Mouse (Mus musculus) gastrocnemius, postnatal 14 days (tissue): ENCODE results near the gene Col7a1. TPM values are rescaled to one million over a fixed set of nuclear protein-coding genes. Genes with fewer than 3 reads are reported as not detected.

Source experiments
- DNase-seq: peaks from one replicate; pipeline ENCODE4 v3.0.0; 2021; ENCODE audit warnings: mixed read lengths
- intact Hi-C: fragments of 180-260 bp; cut with DNase I; formaldehyde crosslinking; loops from one replicate; pipeline ENCODE4 v1.15.1; 2025; ENCODE audit warnings: low total_unique reads
- total RNA-seq, 2 experiments: library from RNA; stranded (reverse); gene quantifications; 2 replicates each; pipeline ENCODE4 v1.2.3; 2021

Col7a1 gene
- total RNA-seq, 2 experiments from 2014 or later, result 2.7 to 3.7 TPM

DNA sequence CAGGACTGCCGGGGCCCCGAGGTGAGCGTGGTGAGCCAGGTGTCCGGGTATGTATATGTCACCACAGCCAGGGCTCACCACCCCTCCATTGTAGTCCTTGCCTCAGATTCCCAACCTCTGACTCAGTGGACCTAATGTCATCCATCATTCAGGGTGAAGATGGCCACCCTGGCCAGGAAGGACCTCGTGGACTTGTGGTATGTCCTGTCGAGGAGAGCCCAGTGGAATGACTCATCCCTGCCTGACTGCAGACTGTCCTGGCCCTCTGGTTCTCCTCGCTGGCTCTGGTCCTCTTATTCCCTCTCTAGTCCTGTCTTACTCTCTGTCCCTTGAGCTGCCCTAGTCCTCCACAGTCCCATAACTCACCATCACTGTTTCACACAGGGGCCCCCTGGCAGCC is 24.6 kb downstream of the Col7a1 start:
- intact Hi-C loops, result no loop called here
- DNase-seq, result no peak

DNA sequence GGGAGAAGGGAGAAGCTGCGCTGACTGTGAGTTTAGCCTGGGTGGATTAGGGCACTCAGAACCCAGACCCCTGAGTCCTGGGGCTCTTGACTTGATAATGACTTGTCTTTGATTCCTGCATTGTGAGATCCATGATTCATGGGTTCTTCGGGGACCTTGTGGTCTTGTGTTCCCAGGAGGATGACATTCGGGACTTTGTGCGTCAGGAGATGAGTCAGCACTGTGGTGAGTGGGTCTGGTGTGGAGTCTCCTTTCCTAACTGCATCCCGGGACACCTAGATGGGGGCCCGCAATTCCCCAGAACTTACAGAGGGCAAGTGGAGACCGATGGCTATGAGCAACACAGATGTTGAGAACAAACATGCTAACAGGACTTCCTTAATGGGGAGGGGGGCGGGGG is 29.1 kb downstream of the Col7a1 start:
- intact Hi-C loops, result no loop called here
- no peak for DNase-seq

DNA sequence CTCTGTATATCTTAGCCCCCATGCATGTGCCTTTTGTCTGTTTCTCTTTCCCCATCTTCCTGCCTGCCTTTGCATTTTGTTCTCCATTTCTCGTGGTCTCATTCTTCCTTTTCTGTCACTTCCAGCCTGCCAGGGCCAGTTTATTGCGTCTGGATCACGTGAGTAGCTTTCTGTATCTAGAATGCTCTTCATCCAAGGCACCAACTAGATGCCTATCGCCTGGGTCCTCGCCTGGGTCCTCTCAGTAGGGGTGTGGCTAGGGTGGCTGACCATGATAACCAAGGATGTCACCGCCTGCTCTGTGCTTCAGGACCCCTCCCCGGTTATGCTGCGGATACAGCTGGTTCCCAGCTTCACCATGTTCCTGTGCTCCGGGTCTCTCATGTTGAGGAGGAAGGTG is 29.8 kb downstream of the Col7a1 start:
- intact Hi-C loops, result no loop called here
- DNase-seq, result no peak

DNA sequence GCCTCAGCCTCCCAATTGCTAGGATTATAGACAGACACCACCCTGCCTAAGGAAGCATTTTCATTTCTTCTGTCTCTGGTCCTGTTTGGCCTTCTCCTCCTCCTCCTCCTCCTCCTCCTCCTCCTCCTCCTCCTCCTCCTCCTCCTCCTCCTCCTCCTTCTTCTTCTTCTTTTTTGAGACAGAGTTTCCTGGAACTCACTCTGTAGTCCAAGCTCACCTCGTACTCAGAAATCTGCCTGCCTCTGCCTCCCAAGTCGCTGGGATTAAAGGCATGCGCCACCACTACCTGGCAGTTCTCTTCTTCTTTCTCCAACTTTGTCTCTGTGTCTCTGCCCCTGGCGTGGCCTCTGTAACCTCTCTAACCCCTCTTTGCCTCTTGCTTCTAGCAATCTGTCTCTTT is 32.3 kb downstream of the Col7a1 start, which contains the start of gene Ucn2:
Gene Ucn2, plus strand, starts transcription at position 301 of the 400 bp plus-strand sequence.
- intact Hi-C loops, result no loop called here
- no peak for DNase-seq

DNA sequence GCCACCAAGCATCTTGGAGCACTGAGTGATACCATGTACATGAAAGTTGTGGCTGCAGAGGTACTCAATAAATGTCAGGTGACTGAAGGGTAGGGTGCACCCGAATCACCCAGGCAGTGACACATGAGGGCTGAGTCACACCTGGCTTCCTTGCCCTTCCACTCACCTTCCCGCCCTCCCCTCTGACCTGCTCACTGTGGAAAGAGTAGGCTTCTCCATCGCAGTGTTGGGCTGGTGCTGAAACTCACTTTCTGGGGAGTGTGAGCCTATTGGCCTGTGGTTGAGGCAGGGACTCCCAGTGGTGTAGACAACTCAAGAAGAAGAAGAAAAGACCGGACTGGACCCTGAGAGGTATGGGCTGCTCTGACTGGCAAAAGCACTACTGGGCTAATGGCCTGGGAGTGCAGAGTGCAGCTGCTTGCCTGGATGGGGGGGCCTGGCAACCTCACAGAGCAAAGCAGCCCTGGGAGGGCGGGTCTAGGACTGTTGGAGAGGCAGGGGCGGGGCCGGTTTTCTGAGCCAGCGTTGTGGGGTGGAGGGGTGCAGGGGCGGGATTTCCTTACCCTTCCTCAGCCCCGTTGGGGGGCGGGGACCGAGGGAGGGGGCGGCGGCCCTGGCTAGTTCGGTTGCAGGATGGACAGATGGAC is 34.4 kb downstream of the Col7a1 start:
- intact Hi-C loops, result no loop called here

DNA sequence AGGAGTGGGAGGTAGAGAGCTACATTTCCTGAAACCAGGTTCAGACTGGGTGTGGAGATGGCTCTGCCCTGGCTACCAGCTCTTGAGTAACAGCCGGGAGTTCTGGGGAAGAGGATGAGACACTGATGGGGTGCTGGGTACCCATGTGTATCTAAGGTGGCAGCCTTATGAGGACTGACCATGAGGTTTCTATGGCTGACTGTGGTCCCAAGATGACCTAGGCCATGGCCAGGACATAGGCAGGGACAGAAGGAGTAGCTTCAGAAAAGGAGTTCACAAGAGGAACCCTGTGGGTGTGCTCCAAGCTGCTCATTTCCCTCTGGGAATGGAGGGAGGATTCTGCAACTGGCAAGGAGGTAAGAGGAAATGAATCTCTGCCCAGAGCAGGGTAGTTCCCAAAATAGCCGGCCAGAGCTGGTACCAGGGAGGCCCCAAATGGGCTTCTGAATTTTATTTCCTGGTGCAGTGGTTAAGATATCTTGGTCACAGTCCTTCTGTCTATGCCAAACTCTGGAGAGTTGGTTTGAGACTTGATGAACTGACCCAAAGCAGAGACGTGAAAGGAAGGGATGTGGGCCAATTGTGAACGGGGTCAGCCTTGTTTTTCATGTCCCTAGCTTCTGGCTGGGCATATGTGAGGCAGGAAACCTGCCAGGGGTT is 36.5 kb downstream of the Col7a1 start:
- intact Hi-C loops, result no loop called here
- no peak for DNase-seq

More for the DNA sequence above, 34.4 kb downstream of the Col7a1 start:
- peak; percentile 86 for DNase-seq

DNA sequence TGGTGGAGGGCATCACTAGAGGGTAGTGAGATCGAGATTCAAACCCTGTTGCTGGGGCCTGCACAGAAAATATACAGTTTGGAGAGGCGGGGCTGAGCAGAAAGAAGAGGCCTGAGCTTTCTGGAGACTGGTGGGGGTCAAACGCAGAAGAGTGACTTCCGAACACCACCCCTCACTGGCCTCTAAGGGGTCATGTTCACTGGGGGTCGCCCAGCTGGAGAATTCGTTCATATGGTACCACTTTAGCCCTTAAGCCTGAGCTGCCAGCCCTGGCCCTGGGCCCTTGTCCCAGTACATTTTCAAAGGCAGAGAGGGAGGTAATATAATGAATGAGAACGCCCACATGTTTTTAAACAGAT is 37.1 kb downstream of the Col7a1 start:
- peak; percentile 26 for DNase-seq
- intact Hi-C loops, result no loop called here

DNA sequence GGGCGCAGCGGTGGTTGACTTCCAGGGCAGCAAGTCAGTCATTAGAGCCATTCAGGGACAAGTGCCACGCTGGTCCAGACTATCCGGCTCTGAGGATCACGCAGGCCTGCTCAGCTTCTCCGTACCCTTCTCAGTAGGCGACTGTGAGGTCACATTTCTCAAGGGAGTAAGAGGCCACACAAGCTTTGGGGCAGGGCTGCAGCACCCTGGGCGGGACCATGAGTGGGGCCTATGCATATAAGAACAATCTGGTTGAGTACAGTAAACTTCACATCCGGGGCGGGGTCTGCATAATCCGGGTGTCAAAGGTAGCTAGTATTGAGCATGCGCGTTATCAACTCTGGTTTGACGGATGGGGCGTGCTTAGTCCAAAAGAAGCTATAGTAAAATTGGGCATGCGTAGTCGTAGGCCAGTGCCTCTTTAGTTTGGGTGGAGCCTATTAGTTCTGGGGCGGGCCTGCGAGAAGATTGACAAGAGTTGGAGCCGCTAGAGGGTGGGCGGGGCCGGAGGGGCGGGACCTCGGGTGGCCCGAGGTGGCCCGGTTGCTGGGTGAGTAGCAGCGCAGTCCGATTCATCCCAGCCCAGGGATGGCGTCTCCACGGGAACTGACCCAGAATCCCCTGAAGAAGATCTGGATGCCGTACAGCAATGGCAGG is 38.2 kb downstream of the Col7a1 start, which contains the start of gene Pfkfb4:
Gene Pfkfb4, plus strand, starts transcription at position 351 of the 657 bp plus-strand sequence.
- DNase-seq, result peak; percentile 94
- intact Hi-C loops, result no loop called here

DNA sequence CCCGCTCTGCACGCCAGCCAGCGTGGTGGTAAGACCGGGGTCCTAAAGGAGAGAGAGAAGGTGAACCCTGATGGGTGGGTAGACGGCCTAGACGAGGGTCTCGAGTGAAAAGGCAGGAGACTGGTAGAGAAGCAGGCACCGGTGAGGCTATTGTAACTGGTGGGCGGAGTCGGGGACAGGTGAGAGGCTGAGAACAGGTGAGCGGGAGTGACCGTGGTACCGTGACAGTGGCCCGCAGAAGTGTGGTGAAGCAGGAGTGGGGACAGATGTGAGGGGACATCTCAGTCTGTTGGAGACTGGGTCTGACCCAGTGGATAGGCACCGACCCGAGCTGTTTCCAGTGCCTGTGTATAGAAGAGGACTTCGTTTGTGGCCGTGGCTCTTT is 38.7 kb downstream of the Col7a1 start:
- intact Hi-C loops, result no loop called here

DNA sequence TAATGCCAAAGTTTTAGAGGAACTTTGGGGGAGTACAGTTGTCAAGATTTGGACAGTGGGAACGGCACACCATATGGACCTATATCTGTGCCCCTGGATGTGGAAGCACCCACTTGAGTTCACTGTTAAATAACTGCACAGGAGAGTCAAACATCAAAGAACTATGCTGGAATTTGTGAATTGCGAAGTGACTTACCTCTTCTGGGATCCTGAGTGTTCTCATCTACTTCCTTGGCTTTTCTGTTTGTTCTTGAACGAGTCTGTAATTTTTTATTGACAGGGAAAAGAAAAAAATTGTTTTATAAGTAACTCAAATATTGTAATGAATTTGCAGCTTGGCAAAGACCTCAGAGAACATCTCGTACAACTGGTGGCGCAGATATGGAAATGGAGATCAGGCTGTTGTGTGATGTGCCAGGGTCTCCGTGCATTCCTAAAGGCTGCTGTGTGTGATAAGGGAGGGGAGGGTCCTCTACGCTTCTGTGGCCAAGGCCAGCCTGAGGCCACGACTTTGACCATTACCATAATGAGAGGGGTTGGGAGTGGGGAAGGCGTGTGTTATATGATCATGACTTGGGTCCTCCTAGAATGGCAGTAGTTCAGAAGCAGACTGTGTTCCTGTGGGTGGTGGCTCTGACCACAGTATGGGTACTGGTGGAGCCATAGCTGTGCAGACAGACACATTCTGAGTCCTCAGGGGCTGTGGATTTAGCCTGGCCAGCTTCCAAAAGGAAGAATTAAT is 39.4 kb downstream of the Col7a1 start:
- intact Hi-C loops, result no loop called here
- DNase-seq, result no peak

More for the DNA sequence above, 38.7 kb downstream of the Col7a1 start:
- DNase-seq, result no peak

DNA sequence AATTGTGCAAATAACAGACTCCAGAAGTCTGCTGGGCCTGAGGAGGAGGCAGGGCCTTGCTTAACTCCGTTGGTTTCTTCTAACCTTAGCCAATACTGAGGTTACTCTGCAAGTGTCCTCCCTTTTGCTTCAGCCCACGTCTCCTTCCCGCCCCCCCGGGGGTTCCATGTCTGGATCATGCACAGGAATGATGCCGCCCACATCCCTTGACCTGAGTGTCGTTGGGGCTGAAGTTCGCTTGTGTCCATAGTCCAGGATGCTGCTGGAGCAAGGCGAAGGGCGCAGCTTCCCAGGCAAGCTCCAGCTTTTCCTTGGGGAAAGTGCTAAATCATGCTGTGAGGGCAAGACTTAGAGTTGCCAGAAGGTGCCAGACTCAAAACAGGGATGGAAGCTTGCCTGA is 43.0 kb downstream of the Col7a1 start:
- DNase-seq, result no peak
- intact Hi-C loops, result no loop called here

DNA sequence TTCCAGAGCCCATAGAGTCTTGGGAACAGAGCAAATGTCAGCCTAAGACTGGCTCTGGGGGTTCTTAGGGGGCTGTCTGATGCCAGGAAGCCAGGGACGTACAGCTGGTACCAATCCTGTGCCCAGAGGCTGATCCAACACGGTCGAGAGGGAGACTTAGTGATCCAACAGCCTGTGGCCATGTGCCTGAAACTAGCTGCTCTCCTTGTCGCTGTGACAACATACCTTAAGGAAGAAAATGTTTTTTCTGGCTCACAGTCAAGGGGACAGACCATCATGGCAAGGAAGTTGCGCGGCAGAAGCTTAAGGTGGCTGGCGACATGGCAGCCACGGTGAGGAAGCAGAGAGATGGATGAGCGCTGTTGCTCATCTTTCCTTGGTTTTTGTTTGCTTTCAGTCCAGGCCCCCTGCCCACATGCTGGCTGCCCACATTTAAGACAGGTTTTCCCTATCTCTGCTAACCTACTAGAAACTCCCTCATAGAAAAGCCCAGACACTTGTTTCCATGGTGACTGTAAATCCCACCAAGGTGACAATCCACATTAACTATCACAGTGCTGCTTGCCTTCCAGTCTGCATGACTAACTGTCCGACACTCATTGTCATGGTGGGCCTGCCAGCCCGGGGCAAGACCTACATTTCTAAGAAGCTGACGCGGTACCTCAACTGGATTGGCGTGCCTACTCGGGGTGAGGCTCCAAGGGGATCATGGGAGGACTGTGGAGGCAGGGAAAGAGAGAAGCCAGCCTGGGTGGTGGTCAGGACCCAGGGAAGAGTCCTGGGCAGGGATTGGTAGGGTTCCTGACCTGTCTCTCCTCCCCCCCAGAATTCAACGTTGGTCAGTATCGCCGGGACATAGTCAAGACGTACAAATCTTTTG is 45.1 kb downstream of the Col7a1 start:
- intact Hi-C loops, result no loop called here

DNA sequence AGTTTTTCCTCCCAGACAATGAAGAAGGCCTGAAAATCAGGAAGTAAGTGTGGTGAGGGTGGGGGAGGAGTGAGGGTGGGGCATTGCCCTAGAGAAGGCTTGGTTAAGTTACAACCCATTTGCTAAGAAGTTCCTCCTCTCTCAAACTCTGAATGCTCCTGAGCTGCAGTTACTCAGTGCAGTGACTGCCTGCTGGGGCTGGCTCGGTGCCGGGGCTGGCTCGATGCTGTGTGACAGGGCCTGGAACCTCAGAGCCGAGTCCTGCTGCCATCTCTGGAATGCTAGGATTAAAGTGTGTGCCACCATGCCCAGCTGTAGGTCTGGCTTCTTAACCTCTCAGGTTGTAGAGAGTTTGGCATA is 45.8 kb downstream of the Col7a1 start:
- no peak for DNase-seq
- intact Hi-C loops, result no loop called here

More for the DNA sequence above, 45.1 kb downstream of the Col7a1 start:
- DNase-seq, result no peak

DNA sequence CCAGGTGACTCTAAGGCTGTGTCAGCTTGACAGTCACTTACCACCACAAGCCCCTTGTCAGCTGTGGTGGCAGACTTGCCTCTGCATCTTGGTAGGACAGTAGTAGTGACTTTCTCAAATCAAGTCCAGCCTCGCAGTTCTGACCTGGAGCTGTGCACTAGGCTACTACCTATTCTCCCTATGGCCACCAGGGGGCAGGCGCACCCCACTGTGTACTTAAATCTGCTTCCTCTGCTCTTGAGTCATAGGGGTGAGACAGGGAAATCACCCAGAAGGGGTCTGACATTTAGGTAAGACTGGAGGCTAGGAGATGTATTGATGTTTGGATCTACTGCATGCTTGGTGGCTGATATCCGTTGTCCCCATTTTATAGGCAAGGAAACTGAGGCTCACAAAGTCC is 47.3 kb downstream of the Col7a1 start:
- peak; percentile 58 for DNase-seq
- intact Hi-C loops, result loop anchor here (5.0 kb wide), 1 partner anchor 122 kb away; no protein-coding TSS in a partner anchor

DNA sequence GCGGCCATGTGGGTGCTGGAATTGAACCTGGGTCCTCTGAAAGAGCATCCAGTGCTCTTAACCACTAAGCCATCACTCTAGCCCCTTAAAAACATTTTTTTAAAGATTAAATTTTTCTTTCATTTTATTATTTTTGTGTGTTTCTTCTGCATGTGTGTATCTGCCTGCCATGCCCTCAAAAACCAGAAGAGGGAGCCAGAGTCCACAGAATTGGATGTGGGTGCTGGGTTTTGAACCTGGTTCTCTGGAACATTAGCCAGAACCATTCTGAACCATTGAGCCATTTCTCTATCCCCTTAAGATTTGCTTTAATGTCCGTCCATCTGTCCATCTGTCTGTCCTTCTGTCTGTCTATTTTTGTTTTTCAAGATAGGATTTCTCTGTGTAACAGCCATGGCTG is 49.8 kb downstream of the Col7a1 start:
- no peak for DNase-seq
- intact Hi-C loops, result loop anchor here (5.0 kb wide), 1 partner anchor 119 kb away; no protein-coding TSS in a partner anchor

DNA sequence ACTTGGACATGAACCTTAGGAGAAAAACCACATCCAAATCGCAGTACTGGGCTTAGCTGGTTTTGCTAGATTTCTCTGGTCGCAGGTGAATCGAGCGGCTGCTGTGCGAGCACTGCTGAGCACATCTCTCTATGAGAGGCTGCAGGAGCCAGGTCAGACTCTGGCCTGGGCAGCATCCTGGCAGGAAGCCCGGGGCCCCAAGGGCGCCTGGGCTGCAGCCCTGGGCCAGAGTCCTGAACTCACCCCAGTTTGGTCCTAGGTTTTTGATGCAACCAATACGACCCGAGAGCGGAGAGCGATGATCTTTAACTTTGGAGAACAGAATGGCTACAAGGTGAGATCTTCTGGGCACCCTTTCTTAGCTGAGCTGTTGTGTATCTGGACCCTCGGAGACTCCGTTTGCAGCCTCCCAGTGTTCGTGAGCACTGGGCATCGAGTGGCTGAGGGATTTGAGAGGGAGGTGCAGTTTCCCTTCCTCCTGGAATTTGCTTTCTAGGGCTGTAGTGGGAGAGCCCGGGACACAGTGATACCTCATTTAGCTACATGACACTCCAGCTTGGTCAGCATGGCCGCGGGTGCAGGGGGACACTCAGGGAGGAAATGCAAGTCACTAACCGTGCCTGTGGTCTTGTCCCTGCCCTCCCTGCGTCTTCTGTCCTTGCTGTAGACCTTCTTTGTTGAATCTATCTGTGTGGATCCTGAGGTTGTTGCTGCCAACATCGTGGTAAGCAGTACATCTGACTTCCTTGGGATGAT is 53.8 kb downstream of the Col7a1 start:
- intact Hi-C loops, result no loop called here
- no peak for DNase-seq

DNA sequence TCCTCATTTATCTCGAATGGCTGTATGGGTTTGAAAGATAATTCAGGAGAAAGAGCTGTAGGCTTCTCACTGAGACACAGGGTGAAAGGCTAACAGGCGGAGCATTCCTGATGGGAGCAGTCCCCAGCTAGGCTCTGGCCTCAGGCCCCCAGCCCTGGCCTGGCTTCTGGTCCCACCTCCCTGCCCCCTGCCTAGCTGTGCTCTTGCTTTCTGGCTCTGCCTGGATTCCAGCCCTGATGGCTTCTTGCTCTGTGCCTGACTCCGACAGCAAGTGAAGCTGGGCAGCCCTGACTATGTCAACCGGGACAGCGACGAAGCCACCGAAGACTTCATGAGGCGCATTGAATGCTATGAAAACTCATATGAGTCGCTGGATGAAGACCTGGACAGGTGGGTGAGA is 54.7 kb downstream of the Col7a1 start:
- DNase-seq, result no peak
- intact Hi-C loops, result no loop called here

DNA sequence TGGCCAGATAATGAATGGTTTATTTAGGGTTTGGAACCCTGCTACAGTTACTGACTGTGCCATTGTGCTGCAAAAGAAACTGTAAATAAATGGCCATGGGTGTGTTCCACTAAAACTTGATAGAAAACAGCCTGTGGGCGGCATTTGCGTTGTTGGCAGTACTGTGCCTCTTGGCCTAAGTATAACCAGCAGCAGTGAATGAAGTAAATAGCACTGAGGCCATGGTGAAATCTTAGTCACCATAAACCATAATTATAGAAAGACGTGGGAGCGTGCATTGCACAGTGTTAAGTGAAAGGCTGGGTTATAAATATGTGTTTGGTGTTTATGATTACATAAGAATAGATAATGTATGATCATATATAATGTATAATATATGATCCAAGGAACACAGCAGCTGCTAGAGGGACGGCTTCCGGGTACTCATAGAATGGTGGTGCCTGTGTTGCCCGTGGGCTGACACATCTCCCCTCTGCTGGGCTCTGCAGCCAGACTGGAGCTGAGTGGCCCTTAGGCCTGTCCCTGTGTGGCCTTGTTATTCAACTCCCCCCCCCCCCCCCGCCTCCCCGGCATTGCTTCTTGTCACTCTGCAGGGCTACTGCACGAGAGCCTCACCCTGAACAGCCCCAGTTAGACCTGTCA is 55.7 kb downstream of the Col7a1 start:
- intact Hi-C loops, result no loop called here
- peak; percentile 40 for DNase-seq
